Mouse (Mus musculus) c-Kit-positive CD71-positive TER-119-positive erythroid progenitor cells, embryonic 14.5 days (primary cell): ENCODE data around the gene Pts.

Experiments used
- DNase-seq: peaks from one replicate; pipeline ENCODE4 v3.0.0-alpha.2; 2013; ENCODE audit warnings: low spot score

Gene Pts

GRCm38 (mm10) chr9:50490836-50491235, 37.7 kb downstream of the Pts start:
- DNase-seq, result no peak

- DNase-seq, result no peak
Observed at GRCm38 (mm10) chr9:50485521-50485920, 43.0 kb downstream of the Pts start.

GRCm38 (mm10) chr9:50482743-50483142, 45.8 kb downstream of the Pts start:
- no peak for DNase-seq

- no peak for DNase-seq
Observed at GRCm38 (mm10) chr9:50479476-50479875, 49.0 kb downstream of the Pts start.

GRCm38 (mm10) chr9:50478826-50479225, 49.7 kb downstream of the Pts start:
- no peak for DNase-seq

GRCm38 (mm10) chr9:50477270-50477669, 51.3 kb downstream of the Pts start:
- no peak for DNase-seq

- DNase-seq, result no peak
Observed at GRCm38 (mm10) chr9:50476651-50477050, 51.9 kb downstream of the Pts start.

GRCm38 (mm10) chr9:50475745-50476144, 52.8 kb downstream of the Pts start:
- no peak for DNase-seq

- no peak for DNase-seq
Observed at GRCm38 (mm10) chr9:50475318-50475717, 53.2 kb downstream of the Pts start.
